In genomic region chr4:21990580-21991235, GRCm38 (mm10) we compare ENCODE assay signal across 10 mouse cellular contexts. TPM values are rescaled to one million over a fixed set of nuclear protein-coding genes. Genes with fewer than 3 reads are reported as not detected.
DNase-seq lines count a peak whose midpoint lies in the region; ATAC-seq and TF ChIP-seq lines count a peak whose summit lies in the region.
"Had no signal": no experiment of that assay in that cellular context is flagged by ENCODE, and none has a peak within 500 bp of the region (broad histone marks: within the 10 kb centered on the region; RNA-seq: fewer than 3 reads in every experiment).

No protein-coding gene starts in this region.

- H3K4me3 ChIP-seq in layer of hippocampus, adult 2 months: no peak overlapping the region
- H3K4me3 ChIP-seq in ES-E14 (ENCODE audit: insufficient read depth in 1 of 2, low read depth in 1 of 2, low read length in 2 of 2, poor library complexity in 1 of 2, severe bottlenecking in 1 of 2): no peak overlapping the region
- no peak overlapping the region for H3K4me3 ChIP-seq in midbrain, embryonic 13.5 days (replicated peaks)
- H3K4me3 ChIP-seq: neural tube, embryonic 13.5 days had no signal

- peak; percentile 89 for TF ChIP-seq CTCF in layer of hippocampus, adult 2 months (conservative IDR thresholded peaks at IDR 0.05)

- no peaks in the 10 kb centered on the region for H3K4me1 ChIP-seq in ES-E14 (ENCODE audit: control insufficient read depth in 2 of 2, insufficient read depth in 2 of 2, low read length in 2 of 2, poor library complexity in 1 of 2)
- no peaks in the 10 kb centered on the region for H3K4me1 ChIP-seq in midbrain, embryonic 13.5 days (replicated peaks)
- H3K4me1 ChIP-seq: neural tube, embryonic 13.5 days had no signal

- H3K27me3 ChIP-seq in midbrain, embryonic 13.5 days: no peaks in the 10 kb centered on the region
- H3K27me3 ChIP-seq: neural tube, embryonic 13.5 days had no signal

- H3K9me3 ChIP-seq in ES-E14 (ENCODE audit: control insufficient read depth, insufficient read depth, low read depth, low read length): no peaks in the 10 kb centered on the region
- no peaks in the 10 kb centered on the region for H3K9me3 ChIP-seq in midbrain, embryonic 13.5 days
- H3K9me3 ChIP-seq: neural tube, embryonic 13.5 days had no signal

- DNase-seq in layer of hippocampus, adult 2 months (ENCODE audit: low spot score in 2 of 2): no peak
- no peak for DNase-seq in layer of hippocampus, adult 18-20 months (ENCODE audit: low spot score in 2 of 2)
- peak; percentile 9 for DNase-seq in ES-E14 (ENCODE audit: low read depth, low spot score)
- DNase-seq in natural killer cell, adult 2 months (ENCODE audit: low spot score in 2 of 2): no peak
- no peak for DNase-seq in right cerebral cortex, postnatal 10 days (ENCODE audit: low spot score in 2 of 2)
- no peak for DNase-seq in thymus, postnatal 10 days (ENCODE audit: low spot score in 2 of 2)
- DNase-seq: thymus, adult 2 months had no signal

- peak; percentile 45; the same call in 1 of the 2 replicates for ATAC-seq in common myeloid progenitor, adult 5-6 weeks (replicated peaks; ENCODE audit: low read depth, poor library complexity, severe bottlenecking)
- peak; percentile 65; the same call in 1 of the 2 replicates for ATAC-seq in midbrain, embryonic 13.5 days

- in situ Hi-C loops in ES-E14 (cut with MboI; ENCODE audit: low sequenced_read_pairs in 2 of 2, unreplicated experiment in 2 of 2): no loop called here

- H3K36me3 ChIP-seq in ES-E14 (ENCODE audit: control insufficient read depth, insufficient read depth, low read length, poor library complexity, severe bottlenecking): no peaks in the 10 kb centered on the region
- H3K36me3 ChIP-seq in midbrain, embryonic 13.5 days: peaks cover 48% of the 10 kb centered on the region

- H3K27ac ChIP-seq in layer of hippocampus, adult 2 months: no peak overlapping the region
- no peak overlapping the region for H3K27ac ChIP-seq in ES-E14 (ENCODE audit: insufficient read depth, low read depth, low read length, poor library complexity, severe bottlenecking)
- H3K27ac ChIP-seq in midbrain, embryonic 13.5 days: no peak overlapping the region
- H3K27ac ChIP-seq: neural tube, embryonic 13.5 days had no signal

- no peak overlapping the region for H3K9ac ChIP-seq in ES-E14 (ENCODE audit: insufficient read depth, low read depth, low read length, poor library complexity, severe bottlenecking)
- no peak overlapping the region for H3K9ac ChIP-seq in midbrain, embryonic 13.5 days (replicated peaks)
- H3K9ac ChIP-seq: neural tube, embryonic 13.5 days had no signal

- 43% methylated on average over 3 of the region's 3 CpGs for WGBS in midbrain, embryonic 13.5 days

- H3K4me2 ChIP-seq in midbrain, embryonic 13.5 days (replicated peaks): no peak overlapping the region
- H3K4me2 ChIP-seq: neural tube, embryonic 13.5 days had no signal

TF ChIP-seq in ES-E14, 5 proteins besides CTCF, POLR2A, EP300 and RAD21:
- TF ChIP-seq ZC3H11A (IDR thresholded peaks at IDR 0.05; ENCODE audit: borderline replicate concordance, low read depth, low read length) (0 out of 2 replicates have a peak, but pooled peaks have one; percentile 26), ZNF384 (IDR thresholded peaks at IDR 0.05; ENCODE audit: low read depth, low read length) (no peak)

RNA-seq across cellular contexts. Expression of gene Faxc, which starts 59.6 kb away (rescaled TPM):
- 10 to 100 TPM; 49.5 to 52.4 TPM for total RNA-seq in layer of hippocampus, adult 2 months (2021)
- 10 to 100 TPM; 47.8 to 49.8 TPM for total RNA-seq in layer of hippocampus, adult 18-20 months (2021)
- 1.5 and 2.0 TPM in 2 replicates for total RNA-seq in ES-E14 (2012; rRNA removed)
- total RNA-seq in common myeloid progenitor, adult 5-6 weeks (2017): not detected in 2 replicates
- 19.8 and 21.6 TPM in 2 replicates for polyA plus RNA-seq in midbrain, embryonic 13.5 days (2015; fragmentation: Nextera tagmentation; extraction: Ambion mirVana)

Comparison
In these comparisons a context has a peak if more than half of its experiments do, and no peak if none do; other contexts are left out.
1. RNA of gene Faxc, which starts 59.6 kb away (total RNA-seq): 49.5 to 52.4 TPM in layer of hippocampus, adult 2 months and 47.8 to 49.8 TPM in layer of hippocampus, adult 18-20 months; 1.5 to 2.0 TPM in ES-E14 and not detected in common myeloid progenitor, adult 5-6 weeks; every median in the first group is over 10 times any median in the second.